Mouse (Mus musculus): ENCODE results near the gene Kcnj12.

DNA sequence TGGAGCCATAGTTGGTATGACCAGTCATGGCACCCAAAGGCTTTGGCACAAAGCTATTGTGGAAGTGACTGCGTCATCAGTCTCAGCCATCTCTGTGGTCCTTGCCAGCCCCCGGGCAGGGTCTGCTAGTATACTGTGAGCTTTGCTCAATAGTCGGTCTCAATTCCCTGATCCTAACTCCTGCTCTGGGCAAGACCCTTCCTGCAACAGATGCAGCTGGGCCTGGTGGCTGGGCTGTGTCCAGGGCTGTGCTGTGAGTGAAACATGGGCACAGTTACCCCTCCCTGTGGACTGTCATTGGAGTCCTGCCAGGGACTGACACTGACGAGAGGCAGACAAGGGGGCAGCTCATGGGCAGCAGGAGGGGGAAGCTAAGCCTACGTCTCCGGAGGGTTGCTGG lies 2.6 kb downstream of the Kcnj12 start:
- TF ChIP-seq CTCF (IDR thresholded peaks at IDR 0.05; ENCODE audit: extremely low read depth, insufficient read length, insufficient replicate concordance, low read depth, low read length) (no peak), POLR2A (IDR thresholded peaks at IDR 0.05; ENCODE audit: low read depth, low read length) (no peak)

All from small intestine, adult 2 months (tissue).